Mouse (Mus musculus) liver, embryonic 14.5 days (tissue): ENCODE measurements around the gene Ror2.

Source experiments
- CTCF ChIP-seq: IDR thresholded peaks from 2 replicates; pipeline ENCODE4 v1.5.1; 2016; ENCODE audit warnings: antibody characterized with exemption, low read depth, control low read depth
- EP300 ChIP-seq: IDR thresholded peaks from 2 replicates; pipeline ENCODE4 v1.6.1; 2016; ENCODE audit warnings: antibody characterized with exemption, low read depth

DNA sequence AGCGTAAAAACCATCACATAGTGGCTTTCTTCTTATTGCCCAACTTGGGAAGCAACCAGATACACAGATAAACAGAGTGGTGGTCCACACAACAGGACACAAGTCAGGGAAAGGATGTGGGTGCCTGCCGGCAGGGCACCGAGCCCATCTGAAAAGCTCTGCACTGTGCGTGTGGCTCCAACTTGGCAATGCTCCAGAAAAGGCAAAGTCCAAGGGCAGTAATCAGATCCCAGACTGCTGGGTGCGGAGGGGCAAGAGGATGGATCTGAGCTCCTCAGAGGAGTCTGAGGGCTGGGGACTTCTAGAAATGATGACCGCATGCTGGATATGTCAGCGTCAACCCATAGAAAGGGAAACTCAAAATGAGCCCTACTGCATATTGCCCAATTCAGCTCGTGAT, 163.8 kb downstream of the Ror2 start:
- no peak for TF ChIP-seq EP300
- no peak for TF ChIP-seq CTCF
